Mouse (Mus musculus) CD8-positive naive resting alpha-beta T cell, adult 2 months (primary cell): Measurements from ENCODE around the gene 4931414P19Rik.

Experiments
- DNase-seq, 2 experiments: peaks; one replicate each; pipeline ENCODE4 v3.0.0; 2022; ENCODE audit warnings: low read depth in 2 of 2, low spot score in 2 of 2

4931414P19Rik gene

GRCm38 (mm10) chr14:54605752-54606321 lies at the start of gene 4931414P19Rik:
4931414P19Rik (minus strand) TSS chr14:54605993.
- peak; percentile 25 to 57 for DNase-seq

GRCm38 (mm10) chr14:54653496-54653895 lies 47.7 kb upstream of the 4931414P19Rik start:
- DNase-seq: peak; percentile 68 to 71

GRCm38 (mm10) chr14:54652787-54653186 lies 47.0 kb upstream of the 4931414P19Rik start:
- no peak for DNase-seq

- DNase-seq: no peak
Measured at GRCm38 (mm10) chr14:54651556-54651955, 45.8 kb upstream of the 4931414P19Rik start.

- peak; percentile 80 to 92 for DNase-seq
Measured at GRCm38 (mm10) chr14:54650621-54651454, 45.0 kb upstream of the 4931414P19Rik start.

- no peak for DNase-seq
Measured at GRCm38 (mm10) chr14:54647900-54648299, 42.1 kb upstream of the 4931414P19Rik start.

- no peak for DNase-seq
Measured at GRCm38 (mm10) chr14:54646898-54647636, 41.3 kb upstream of the 4931414P19Rik start.

GRCm38 (mm10) chr14:54646455-54646854 lies 40.7 kb upstream of the 4931414P19Rik start:
- no peak for DNase-seq

- no peak for DNase-seq
Measured at GRCm38 (mm10) chr14:54644294-54644693, 38.5 kb upstream of the 4931414P19Rik start.

GRCm38 (mm10) chr14:54643011-54643410 lies 37.2 kb upstream of the 4931414P19Rik start:
- DNase-seq: no peak

GRCm38 (mm10) chr14:54642224-54642944 lies 36.6 kb upstream of the 4931414P19Rik start:
- DNase-seq: no peak

- peak; percentile 86 to 93 for DNase-seq
Measured at GRCm38 (mm10) chr14:54641305-54641969, 35.6 kb upstream of the 4931414P19Rik start, which contains the start of gene Cdh24. Cdh24 (minus strand) TSS chr14:54641364.

GRCm38 (mm10) chr14:54640946-54641304 lies 35.1 kb upstream of the 4931414P19Rik start, which contains the start of gene Gm17606:
Gm17606 (plus strand) TSS chr14:54640952.
- DNase-seq: no peak

GRCm38 (mm10) chr14:54640121-54640520 lies 34.3 kb upstream of the 4931414P19Rik start:
- no peak for DNase-seq

GRCm38 (mm10) chr14:54638210-54638609 lies 32.4 kb upstream of the 4931414P19Rik start:
- DNase-seq: no peak

GRCm38 (mm10) chr14:54636954-54637353 lies 31.2 kb upstream of the 4931414P19Rik start:
- DNase-seq: peak; percentile 58 to 68

- DNase-seq: no peak
Measured at GRCm38 (mm10) chr14:54634182-54634581, 28.4 kb upstream of the 4931414P19Rik start.

GRCm38 (mm10) chr14:54632252-54632651 lies 26.5 kb upstream of the 4931414P19Rik start:
- no peak for DNase-seq

GRCm38 (mm10) chr14:54631240-54631599 lies 25.4 kb upstream of the 4931414P19Rik start:
- no peak for DNase-seq

GRCm38 (mm10) chr14:54630583-54631239 lies 24.9 kb upstream of the 4931414P19Rik start:
- no peak for DNase-seq
